Mouse (Mus musculus) ovary, postnatal 36 days (tissue): ENCODE results near the gene Qrfpr.

ENCODE experiments used
- DNase-seq: peaks from one replicate; pipeline ENCODE4 v3.0.0; 2022; ENCODE audit warnings: low spot score, mixed read lengths

Qrfpr gene

GRCm38 (mm10) chr3:36150934-36151686 is 71.0 kb downstream of the Qrfpr start, which contains the start of gene D3Ertd254e:
D3Ertd254e (plus strand) TSS chr3:36151017.
- peak; percentile 83 for DNase-seq

- no peak for DNase-seq
These were observed 71.6 kb downstream of the Qrfpr start for GRCm38 (mm10) chr3:36150537-36150933.

DNA sequence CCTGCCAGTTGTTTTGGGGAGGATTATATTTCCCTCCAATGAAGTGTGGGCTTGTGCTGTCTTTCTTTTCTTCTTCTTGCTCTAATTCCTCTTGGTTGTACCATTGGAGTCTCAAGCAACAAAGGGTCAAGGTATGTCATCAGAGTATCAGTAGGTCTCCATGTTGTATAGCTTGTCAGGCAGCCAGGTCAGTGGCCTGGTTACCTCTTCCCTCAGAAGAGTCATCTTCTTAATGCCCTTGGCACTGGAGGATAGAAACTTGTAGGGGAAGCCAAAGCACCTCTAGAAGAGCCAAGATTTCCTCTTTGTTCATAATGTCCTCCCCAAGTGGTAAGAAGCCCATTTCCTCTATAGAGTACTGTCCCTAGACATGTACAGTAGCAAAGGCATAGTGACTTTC is 83.1 kb downstream of the Qrfpr start:
- no peak for DNase-seq

- DNase-seq, result no peak
These were observed 83.9 kb downstream of the Qrfpr start for GRCm38 (mm10) chr3:36138171-36138660.

DNA sequence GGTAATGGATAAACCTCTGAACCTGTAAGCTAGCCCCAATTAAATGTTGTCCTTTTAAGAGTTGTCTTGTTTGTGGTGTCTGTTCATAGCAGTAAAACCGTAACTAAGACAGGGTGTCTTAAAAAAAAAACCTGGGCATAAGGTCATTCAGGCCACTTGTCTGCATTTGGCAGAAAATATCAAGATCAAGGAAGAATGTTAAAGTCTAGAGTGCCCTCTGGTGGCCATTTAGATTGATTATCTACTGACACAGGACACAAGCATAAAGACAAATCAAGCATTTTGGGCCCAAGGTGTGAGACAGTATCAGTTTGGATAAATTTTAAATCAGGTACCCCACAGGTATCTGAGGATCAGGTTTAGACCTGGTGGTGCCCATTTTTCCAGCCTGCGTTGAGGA is 84.6 kb downstream of the Qrfpr start:
- DNase-seq, result no peak

DNA sequence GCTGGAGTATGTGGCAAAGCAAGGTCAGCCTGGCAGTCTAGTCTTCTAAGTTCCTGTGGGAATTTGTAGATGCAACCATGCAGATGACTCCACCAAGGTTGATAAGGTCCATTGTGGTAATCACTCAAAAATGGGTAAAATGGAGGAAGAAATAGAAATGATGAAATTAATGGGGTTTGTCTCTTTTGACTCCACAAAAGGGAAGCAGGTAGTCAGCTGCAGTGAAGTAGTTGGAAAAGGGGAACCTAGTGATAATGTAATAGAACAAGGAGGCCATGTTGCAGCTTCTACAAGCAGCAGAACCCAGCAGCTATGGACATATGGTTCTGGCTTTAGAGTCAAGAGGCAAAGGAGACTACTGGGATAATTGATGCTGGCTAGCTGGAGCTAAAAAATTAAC is 86.0 kb downstream of the Qrfpr start:
- no peak for DNase-seq
